Mouse (Mus musculus) forebrain, embryonic 12.5 days (tissue): Measurements from ENCODE around the gene Draxin. TPM values are rescaled to one million over a fixed set of nuclear protein-coding genes. Genes with fewer than 3 reads are reported as not detected.

ENCODE experiments used
- ATAC-seq: fragments of 200-750 bp; cut with Nextera tagmentation; 2 replicates; pipeline ENCODE4 v1.8.0; 2017; ENCODE audit warnings: moderate TSS enrichment; ENCODE audit not compliant: low FRiP score
- H3K27ac ChIP-seq: fragments of 300-500 bp; sonication (generic); 2 replicates; pipeline ENCODE4 v1.5.1; 2016; ENCODE audit warnings: mild to moderate bottlenecking
- H3K27me3 ChIP-seq: fragments of 300-500 bp; sonication (generic); 2 replicates; pipeline ENCODE4 v1.6.1; 2016; ENCODE audit warnings: mild to moderate bottlenecking
- H3K36me3 ChIP-seq: fragments of 300-500 bp; sonication (generic); replicated peaks from 2 replicates; pipeline ENCODE4 v1.6.1; 2016; ENCODE audit warnings: mild to moderate bottlenecking
- H3K4me1 ChIP-seq: fragments of 300-500 bp; sonication (generic); 2 replicates; pipeline ENCODE4 v1.6.1; 2016
- H3K4me2 ChIP-seq: fragments of 300-500 bp; sonication (generic); 2 replicates; pipeline ENCODE4 v1.6.1; 2016; ENCODE audit warnings: mild to moderate bottlenecking, moderate library complexity
- H3K4me3 ChIP-seq: fragments of 300-500 bp; sonication (generic); replicated peaks from 2 replicates; pipeline ENCODE4 v1.5.1; 2016; ENCODE audit warnings: mild to moderate bottlenecking
- H3K9ac ChIP-seq: fragments of 300-500 bp; sonication (generic); 2 replicates; pipeline ENCODE4 v1.6.1; 2016; ENCODE audit warnings: mild to moderate bottlenecking
- H3K9me3 ChIP-seq: fragments of 300-500 bp; sonication (generic); 2 replicates; pipeline ENCODE4 v1.6.1; 2016
- WGBS: fragments of 180-500 bp; shearing (Covaris S2); methylation state at CpG from one replicate; pipeline ENCODE4 v1.1.7; 2016; 5-methylcytosine and 5-hydroxymethylcytosine counted together
- polyA plus RNA-seq: library from polyadenylated mRNA; unstranded; fragments of >200 nt; fragmentation: Nextera tagmentation; extraction: Ambion mirVana; gene quantifications from 2 replicates; pipeline ENCODE4 v1.2.1, GENCODE M21; 2016

Gene Draxin
- polyA plus RNA-seq, 1 experiment from 2014 or later, result 8.0 TPM

DNA sequence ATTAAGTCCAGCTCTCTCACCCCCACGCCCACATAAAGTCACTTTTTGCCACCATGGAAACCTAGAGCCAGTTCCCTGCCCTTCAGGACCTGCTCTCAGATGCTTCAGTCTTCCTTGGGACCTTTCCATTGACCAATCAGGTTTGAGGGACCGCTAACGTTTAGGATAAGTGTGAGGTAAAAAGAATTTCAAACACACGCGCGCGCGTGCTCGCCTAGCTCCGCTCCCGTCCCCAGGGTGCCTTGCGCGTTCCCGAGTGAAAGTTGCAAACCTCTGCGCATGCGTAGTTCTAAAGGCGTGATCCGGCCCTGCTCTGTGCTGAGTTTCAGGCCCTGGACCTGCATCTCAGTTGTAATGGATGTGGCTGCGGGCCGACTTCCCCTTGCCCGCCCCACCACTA, 55.2 kb downstream of the Draxin start:
- 36% methylated on average over 21 of the region's 21 CpGs for WGBS
- ATAC-seq, result peak; percentile 40; the same call in 1 of the 2 replicates

DNA sequence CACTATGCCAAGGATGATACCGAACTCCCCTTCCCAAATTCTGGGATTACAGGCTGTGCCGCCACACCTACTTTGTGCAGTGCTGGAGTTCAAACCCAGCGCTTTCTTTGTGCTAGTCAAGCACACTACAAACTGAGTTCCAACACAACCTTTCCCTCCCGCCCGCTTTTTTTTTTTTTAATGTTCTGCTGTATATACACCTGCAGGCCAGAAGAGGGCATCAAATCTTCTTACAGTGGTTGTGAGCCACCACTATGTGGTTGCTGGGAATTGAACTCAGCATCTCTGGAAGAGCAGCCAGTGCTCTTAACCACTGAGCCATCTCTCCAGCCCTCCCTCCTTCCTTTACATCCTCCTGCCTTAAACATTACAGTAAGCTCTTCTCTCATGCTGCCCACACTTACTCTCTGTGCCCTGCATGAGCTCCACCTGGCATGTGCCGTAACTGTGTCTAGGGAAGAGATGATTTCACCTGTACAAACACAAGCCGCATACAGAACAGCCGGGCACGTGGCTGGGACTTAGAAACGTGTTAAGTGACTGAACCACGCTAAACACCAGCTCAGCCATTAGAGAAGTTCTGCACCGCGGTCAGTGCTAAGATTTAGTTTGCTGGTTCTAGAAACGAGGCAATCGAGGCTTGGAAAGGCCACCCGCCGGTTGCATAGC, 55.8 kb downstream of the Draxin start:
- H3K36me3 ChIP-seq, result no peaks in the 10 kb centered on the region
- H3K27me3 ChIP-seq, result no peaks in the 10 kb centered on the region
- peak overlapping the region; percentile 33 for H3K4me3 ChIP-seq
- H3K4me1 ChIP-seq, result peaks cover 9% of the 10 kb centered on the region
- H3K4me2 ChIP-seq, result peak overlapping the region; percentile 51
- no peaks in the 10 kb centered on the region for H3K9me3 ChIP-seq
- WGBS, result 49% methylated on average over 17 of the region's 17 CpGs
- H3K9ac ChIP-seq, result peak overlapping the region; percentile 7; the same call in 1 of the 2 replicates
- ATAC-seq, result peak; percentile 20; the same call in 1 of the 2 replicates
- H3K27ac ChIP-seq, result no peak overlapping the region

More for the DNA sequence above, 55.2 kb downstream of the Draxin start:
- Histone ChIP-seq H3K4me2 (peak overlapping the region; percentile 51), H3K9ac (0 out of 2 replicates have a peak overlapping the region, but pooled peaks have one; percentile 7), H3K36me3 (0 out of 2 replicates have a peak, but pooled peaks cover 3% of the 10 kb centered on the region), H3K9me3 (no peaks in the 10 kb centered on the region), H3K27me3 (no peaks in the 10 kb centered on the region), H3K4me3 (peak overlapping the region; percentile 33), H3K4me1 (peaks cover 9% of the 10 kb centered on the region), H3K27ac (no peak overlapping the region)

DNA sequence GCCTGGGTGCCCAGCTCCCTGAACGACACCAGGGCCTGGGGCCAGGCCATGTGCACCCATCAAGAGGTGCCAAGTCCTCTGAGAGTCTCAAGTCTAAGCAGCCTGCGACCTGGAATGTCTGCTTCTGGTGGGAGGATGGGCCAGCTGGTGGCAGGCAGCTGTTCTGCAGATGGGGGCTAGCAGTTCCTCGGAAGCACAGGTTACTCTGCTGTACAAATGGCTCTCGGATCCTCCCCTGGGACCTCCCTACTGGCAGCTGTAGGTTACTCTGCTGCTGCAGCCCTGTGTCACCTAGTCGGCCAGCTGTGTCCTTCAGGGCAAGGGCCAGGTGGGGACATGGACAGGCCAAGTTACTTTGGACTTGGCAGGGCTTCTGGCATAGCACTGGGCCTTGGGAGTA, 59.0 kb downstream of the Draxin start:
- H3K4me2 ChIP-seq, result no peak overlapping the region
- H3K36me3 ChIP-seq, result no peaks in the 10 kb centered on the region
- peaks cover 9% of the 10 kb centered on the region for H3K4me1 ChIP-seq
- H3K27me3 ChIP-seq, result no peaks in the 10 kb centered on the region
- no peak overlapping the region for H3K9ac ChIP-seq
- H3K27ac ChIP-seq, result no peak overlapping the region
- WGBS, result 71% methylated on average over 5 of the region's 5 CpGs
- H3K9me3 ChIP-seq, result no peaks in the 10 kb centered on the region
- ATAC-seq, result no peak
- H3K4me3 ChIP-seq, result no peak overlapping the region

DNA sequence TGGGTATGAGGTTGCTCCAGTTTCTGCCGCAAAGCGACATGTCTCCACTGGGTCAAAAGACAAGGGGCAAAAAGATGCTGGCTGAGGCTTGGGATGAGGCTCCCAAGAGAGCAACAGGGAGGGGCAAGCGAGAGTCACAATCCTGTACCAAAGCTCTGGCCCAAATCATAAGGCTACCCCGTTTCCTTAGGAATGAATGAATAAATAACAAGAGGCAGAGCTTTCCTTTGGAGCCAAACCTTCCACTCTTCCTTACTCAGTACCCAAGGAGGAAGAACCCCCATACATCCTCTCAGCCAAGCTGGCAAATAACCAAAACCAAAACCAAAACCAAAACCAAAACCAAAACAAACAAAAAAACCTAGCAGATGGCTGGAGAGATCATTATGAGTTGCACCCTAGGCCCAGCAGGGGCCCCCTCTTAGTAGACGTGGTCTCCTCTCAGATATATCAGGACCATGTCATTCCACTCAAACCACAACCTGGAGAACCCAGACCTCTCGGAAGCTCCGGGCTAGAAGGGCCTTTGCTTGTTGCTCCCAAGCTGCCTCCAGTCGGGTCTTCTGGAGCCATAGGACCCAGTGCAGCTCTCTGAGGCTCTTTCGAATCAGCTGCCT, 60.8 kb downstream of the Draxin start:
- Histone ChIP-seq H3K4me2 (no peak overlapping the region), H3K27me3 (no peaks in the 10 kb centered on the region), H3K4me1 (peaks cover under 1% of the 10 kb centered on the region; the same call in 1 of the 2 replicates), H3K27ac (no peak overlapping the region), H3K9me3 (no peaks in the 10 kb centered on the region), H3K9ac (no peak overlapping the region), H3K4me3 (no peak overlapping the region), H3K36me3 (no peaks in the 10 kb centered on the region)
- ATAC-seq, result no peak
- 88% methylated on average over 9 of the region's 9 CpGs for WGBS

DNA sequence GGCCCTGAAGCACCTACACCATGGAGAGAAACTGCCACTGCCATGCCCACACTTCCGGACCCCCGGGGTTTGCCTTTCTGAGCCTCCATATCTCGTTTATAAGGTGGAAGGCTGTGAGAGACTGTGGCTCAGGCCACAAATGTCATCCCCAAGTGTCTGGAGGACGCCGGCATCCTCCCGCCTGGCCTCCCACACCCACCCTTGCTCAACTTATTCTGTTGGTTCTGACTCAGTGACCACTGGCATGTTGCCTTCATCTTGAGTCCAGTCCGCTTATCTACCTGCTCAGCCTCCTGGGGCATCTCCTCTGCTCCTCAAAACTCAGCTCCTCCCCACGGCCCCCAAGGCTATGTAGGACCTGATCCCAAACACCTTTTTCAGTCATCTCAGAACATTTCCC, 63.2 kb downstream of the Draxin start:
- no peak for ATAC-seq
- H3K27ac ChIP-seq, result no peak overlapping the region
- WGBS, result 84% methylated on average over 8 of the region's 8 CpGs

DNA sequence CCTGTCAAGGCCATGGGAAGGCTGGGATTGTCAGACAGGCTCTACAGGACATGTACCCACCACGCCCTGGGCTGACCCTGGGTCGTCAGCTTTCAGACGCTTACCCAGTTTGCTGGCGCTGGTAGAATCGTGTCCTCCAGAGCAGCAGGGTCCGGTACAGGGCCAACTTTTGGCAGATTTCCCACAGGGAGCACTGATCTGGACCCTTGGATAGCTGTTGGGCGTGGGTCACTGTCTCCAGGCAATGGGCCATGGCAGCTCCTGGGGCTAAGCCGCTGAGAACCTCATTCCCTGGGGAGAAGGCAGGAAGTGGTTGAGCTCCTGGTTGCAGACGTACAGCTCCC, 64.1 kb downstream of the Draxin start:
- 73% methylated on average over 9 of the region's 9 CpGs for WGBS
- Histone ChIP-seq H3K36me3 (no peaks in the 10 kb centered on the region), H3K4me2 (no peak overlapping the region), H3K9ac (no peak overlapping the region), H3K27me3 (no peaks in the 10 kb centered on the region), H3K9me3 (no peaks in the 10 kb centered on the region), H3K27ac (no peak overlapping the region), H3K4me1 (no peaks in the 10 kb centered on the region; the same call in 1 of the 2 replicates), H3K4me3 (no peak overlapping the region)
- ATAC-seq, result no peak

More for the DNA sequence above, 63.2 kb downstream of the Draxin start:
- no peaks in the 10 kb centered on the region for H3K9me3 ChIP-seq
- no peaks in the 10 kb centered on the region; the same call in 1 of the 2 replicates for H3K4me1 ChIP-seq
- no peaks in the 10 kb centered on the region for H3K36me3 ChIP-seq
- H3K4me3 ChIP-seq, result no peak overlapping the region
- no peak overlapping the region for H3K4me2 ChIP-seq
- no peaks in the 10 kb centered on the region for H3K27me3 ChIP-seq
- no peak overlapping the region for H3K9ac ChIP-seq

DNA sequence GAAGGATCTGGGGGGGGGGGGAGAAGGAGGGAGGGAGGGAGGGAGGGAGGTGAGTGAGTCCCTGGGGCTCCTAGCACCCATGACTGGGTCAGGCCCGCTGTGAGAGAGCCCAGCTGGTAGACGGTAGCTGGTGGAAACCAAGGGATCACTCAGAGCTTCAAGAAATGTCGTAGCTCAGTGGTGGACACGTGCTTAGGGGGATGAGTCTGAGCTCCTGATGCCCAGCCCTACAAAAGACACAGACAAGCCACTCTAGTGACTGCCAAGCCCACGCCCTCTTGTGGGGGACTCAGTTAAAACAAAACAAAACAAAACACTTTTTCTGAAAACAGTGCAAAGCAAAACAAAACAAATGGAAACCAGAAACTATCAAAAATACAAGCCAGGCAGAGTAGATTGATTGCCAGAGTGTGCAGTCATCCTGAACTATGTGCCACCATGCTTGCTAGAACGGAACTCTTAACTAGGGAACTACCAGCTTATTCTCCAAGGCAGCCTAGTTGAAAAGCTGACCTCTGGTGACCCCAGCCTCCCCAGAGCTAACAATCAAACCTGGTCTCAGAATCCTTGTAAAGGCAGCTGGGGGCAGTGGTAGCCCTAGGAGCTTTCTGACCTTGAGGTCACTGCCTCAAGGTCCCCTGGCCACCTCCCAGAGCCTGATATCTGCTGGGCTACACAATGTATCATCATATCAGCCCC, 64.6 kb downstream of the Draxin start:
- Histone ChIP-seq H3K4me3 (no peak overlapping the region), H3K27me3 (no peaks in the 10 kb centered on the region), H3K4me1 (no peaks in the 10 kb centered on the region; the same call in 1 of the 2 replicates), H3K9me3 (no peaks in the 10 kb centered on the region), H3K4me2 (no peak overlapping the region), H3K27ac (no peak overlapping the region), H3K9ac (no peak overlapping the region), H3K36me3 (no peaks in the 10 kb centered on the region)
- 32% methylated on average over 6 of the region's 6 CpGs for WGBS
- no peak for ATAC-seq

DNA sequence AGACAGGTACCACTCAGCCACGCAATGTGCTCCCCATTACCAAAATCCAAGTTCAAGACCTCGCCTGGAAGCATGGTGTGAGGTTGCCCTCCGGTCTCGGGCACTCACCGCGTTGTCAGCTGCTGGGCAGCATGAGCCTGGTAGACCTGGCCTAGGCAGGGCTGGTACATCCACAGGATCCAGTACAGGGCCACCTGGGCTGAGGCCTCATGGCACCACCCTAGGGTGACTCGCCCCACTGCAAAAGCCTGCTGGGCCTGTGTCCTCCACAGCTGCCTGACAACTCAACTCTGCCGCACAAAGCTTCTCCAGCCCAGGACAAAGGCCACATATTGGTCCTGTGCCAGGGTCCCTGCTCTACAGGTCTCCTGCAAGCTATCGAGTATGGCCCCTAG, 69.4 kb downstream of the Draxin start:
- H3K27ac ChIP-seq, result no peak overlapping the region
- no peaks in the 10 kb centered on the region for H3K9me3 ChIP-seq
- H3K4me2 ChIP-seq, result no peak overlapping the region
- H3K27me3 ChIP-seq, result no peaks in the 10 kb centered on the region
- H3K9ac ChIP-seq, result no peak overlapping the region
- peaks cover 32% of the 10 kb centered on the region for H3K36me3 ChIP-seq
- WGBS, result 86% methylated on average over 9 of the region's 9 CpGs
- ATAC-seq, result no peak
- no peaks in the 10 kb centered on the region for H3K4me1 ChIP-seq
- H3K4me3 ChIP-seq, result no peak overlapping the region

DNA sequence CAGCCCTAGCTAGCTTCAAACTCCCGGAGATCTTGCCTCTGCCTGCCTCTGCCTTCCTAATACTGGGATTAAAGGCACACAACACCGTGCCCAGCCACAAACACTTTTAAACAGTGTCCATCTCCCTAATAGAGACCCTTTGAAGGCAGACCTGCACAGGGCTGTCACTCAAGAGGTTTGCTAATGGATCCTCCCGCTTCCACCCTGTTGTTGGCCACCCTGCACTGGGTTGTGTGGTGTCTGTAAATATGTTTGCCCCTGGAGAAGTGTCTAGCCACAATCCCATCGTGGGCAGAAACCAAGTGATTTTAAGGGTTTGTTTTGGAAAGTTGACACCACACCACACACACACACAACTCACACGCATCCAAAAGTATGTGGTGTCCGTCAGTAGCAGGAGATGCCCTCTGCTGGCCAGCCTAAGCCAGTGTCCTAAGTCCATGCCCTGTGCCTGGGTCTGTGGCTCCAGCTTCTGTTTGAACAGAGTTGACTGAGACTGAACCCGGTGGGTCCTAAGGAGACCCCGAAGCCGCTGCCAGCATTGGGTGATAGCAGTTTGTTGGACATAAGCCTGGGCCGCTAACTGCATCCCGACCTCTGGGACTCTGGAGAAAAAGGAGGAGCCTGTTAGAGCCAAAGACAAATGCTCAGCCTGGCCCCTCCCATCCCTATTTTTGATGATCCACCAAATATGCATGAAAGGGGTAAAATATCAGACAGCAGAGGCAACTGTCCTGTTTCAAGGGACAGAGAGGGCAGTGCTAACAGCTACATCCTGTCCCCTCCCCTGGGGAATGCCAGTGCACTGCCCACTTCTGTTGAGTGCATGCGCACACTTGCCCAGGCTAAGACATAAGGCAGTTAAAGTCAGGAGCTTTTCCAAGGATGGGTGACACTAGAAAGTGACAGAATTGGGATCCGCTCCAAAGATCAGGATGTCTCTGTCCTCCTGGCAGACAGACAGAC, 70.1 kb downstream of the Draxin start:
- no peaks in the 10 kb centered on the region for H3K27me3 ChIP-seq
- peaks cover 38% of the 10 kb centered on the region for H3K36me3 ChIP-seq
- H3K9ac ChIP-seq, result no peak overlapping the region
- no peak overlapping the region for H3K4me2 ChIP-seq
- ATAC-seq, result 0 out of 2 replicates have a peak, but pooled peaks have one; percentile 50
- no peak overlapping the region for H3K4me3 ChIP-seq
- H3K4me1 ChIP-seq, result no peaks in the 10 kb centered on the region
- no peaks in the 10 kb centered on the region for H3K9me3 ChIP-seq
- H3K27ac ChIP-seq, result no peak overlapping the region
- 54% methylated on average over 13 of the region's 13 CpGs for WGBS

DNA sequence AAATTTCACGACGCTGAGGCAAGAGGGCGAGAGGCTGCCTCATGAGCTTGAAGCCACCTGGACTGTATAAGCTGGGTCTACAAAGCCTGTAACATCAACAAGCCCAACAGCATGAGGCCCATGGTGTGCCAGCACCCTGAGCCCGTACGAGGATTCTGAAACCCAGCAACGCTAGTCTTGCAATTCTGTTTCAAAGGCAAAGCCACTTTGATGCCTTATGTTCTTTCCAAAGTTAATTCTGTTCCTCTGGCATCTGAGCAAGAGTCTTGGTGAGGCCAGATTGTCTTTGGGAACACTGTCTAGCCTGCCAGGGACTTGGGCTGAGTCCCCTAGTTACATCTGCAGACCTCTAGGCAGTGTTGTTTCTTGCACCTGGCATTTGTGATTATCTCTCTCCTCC, 71.5 kb downstream of the Draxin start:
- H3K27me3 ChIP-seq, result no peaks in the 10 kb centered on the region
- H3K9ac ChIP-seq, result no peak overlapping the region
- peaks cover 51% of the 10 kb centered on the region for H3K36me3 ChIP-seq
- no peak overlapping the region for H3K4me3 ChIP-seq
- WGBS, result 94% methylated on average over 6 of the region's 6 CpGs
- H3K4me1 ChIP-seq, result no peaks in the 10 kb centered on the region
- H3K27ac ChIP-seq, result no peak overlapping the region
- H3K4me2 ChIP-seq, result no peak overlapping the region
- no peaks in the 10 kb centered on the region for H3K9me3 ChIP-seq
- no peak for ATAC-seq

DNA sequence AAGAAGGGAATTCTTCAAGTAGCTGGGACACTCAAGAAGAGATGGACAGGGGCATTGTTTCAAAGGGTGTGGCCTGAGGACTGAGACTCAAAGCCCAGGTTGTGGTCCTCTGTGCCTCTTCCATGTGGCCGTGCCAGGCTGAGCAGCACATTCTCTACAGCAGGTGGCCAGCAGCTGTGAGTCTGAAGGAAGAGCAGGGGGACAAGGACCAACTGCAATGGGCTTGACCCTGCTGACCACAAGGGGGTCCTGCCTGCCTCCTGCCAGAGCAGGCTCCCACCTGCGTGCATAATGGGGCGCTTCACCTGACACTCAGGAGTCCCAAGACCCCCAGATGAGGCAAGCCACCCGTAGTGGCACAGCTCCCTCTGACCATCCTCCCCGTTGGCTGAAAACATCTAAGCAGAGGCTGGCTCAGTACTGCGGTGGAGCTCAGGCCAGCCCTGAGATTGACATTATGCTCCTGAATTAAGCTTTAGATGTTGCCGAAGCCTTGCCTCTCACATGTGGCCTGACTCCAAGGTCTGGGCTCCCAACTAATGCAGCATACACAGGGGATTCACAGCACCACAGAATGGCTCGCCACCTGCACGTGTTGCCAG, 72.2 kb downstream of the Draxin start:
- H3K4me3 ChIP-seq, result no peak overlapping the region
- H3K36me3 ChIP-seq, result peaks cover 57% of the 10 kb centered on the region
- no peaks in the 10 kb centered on the region for H3K9me3 ChIP-seq
- H3K27ac ChIP-seq, result 0 out of 2 replicates have a peak overlapping the region, but pooled peaks have one; percentile 13
- H3K4me1 ChIP-seq, result no peaks in the 10 kb centered on the region
- no peak for ATAC-seq
- no peak overlapping the region for H3K9ac ChIP-seq
- 87% methylated on average over 9 of the region's 9 CpGs for WGBS
- H3K4me2 ChIP-seq, result no peak overlapping the region
- H3K27me3 ChIP-seq, result no peaks in the 10 kb centered on the region
